Mouse (Mus musculus) frontal cortex, adult 2 months (tissue): ENCODE data around the gene Gm5141. TPM values are rescaled to one million over a fixed set of nuclear protein-coding genes. Genes with fewer than 3 reads are reported as not detected.
A peak's percentile ranks its signal among the peaks of the same experiment; 100 is the strongest.
"Not testable (repeated sequence)": the region's sequence is repeated elsewhere in the genome, so short reads cannot be mapped to it uniquely, and the experiment has no call there.

ENCODE experiments used
- DNase-seq, 2 experiments: peaks; one replicate each; pipeline ENCODE4 v3.0.0; 2022; ENCODE audit warnings: low spot score in 1 of 2; ENCODE audit errors: extremely low spot score in 1 of 2
- polyA plus RNA-seq: library from polyadenylated mRNA; depleted of rRNA; stranded (reverse); fragments of >200 nt; gene quantifications from 2 replicates; pipeline ENCODE4 v1.2.3, GENCODE M21; 2012; rRNA removed

Gm5141 gene
- polyA plus RNA-seq, result 2.7 and 3.0 TPM in 2 replicates

- peak; percentile 32 to 67 for DNase-seq
Measured at GRCm38 (mm10) chr13:62785199-62786134, at the start of gene Gm5141. Gene Gm5141 (minus strand): TSS chr13:62785808.

GRCm38 (mm10) chr13:62833341-62833740 is 47.7 kb upstream of the Gm5141 start:
- no peak for DNase-seq

- no peak for DNase-seq
Measured at GRCm38 (mm10) chr13:62832239-62832638, 46.6 kb upstream of the Gm5141 start.

- DNase-seq, result not testable (repeated sequence)
Measured at GRCm38 (mm10) chr13:62815705-62816104, 30.1 kb upstream of the Gm5141 start.

- DNase-seq, result no peak
Measured at GRCm38 (mm10) chr13:62812713-62813112, 27.1 kb upstream of the Gm5141 start.

DNA sequence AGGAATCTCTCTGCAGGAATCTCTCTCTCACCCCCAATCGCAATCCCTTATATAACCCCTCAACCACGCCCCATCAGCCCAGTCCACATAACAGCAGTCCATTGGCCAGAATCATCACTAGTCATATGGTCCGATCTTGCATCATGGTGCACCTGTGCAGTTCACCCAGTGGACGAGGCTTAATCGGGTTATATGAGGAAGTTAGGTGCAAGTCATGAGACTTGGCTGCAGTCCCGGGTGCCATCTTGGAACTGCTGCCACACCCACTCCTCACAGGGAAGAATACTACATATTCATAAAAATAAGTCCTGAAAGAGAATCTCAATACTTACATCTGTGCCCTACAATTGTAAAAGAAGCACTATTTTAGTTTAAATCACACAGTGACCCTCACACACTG is 22.4 kb upstream of the Gm5141 start:
- DNase-seq, result not testable (repeated sequence)

DNA sequence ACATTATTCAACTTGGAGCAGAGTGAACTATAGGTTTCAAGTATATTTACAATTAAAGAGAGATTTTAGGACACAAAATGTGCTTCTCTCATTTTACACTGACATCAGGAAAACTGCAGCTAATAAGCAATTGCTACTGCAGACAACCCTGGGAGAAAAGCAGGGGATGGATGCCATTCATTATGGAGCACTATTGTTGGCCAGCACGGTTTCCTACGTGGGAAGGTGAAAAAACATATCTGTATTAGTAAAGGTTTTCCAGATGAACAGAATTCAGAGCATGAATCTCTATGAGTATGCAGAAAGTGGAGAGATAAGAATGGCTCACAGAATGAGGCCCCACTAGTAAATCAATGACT is 506 bp upstream of the Gm5141 start:
- not testable (repeated sequence) for DNase-seq

GRCm38 (mm10) chr13:62763806-62764205 is 21.8 kb downstream of the Gm5141 start:
- DNase-seq, result peak in 1 of 2 experiments; percentile 79

GRCm38 (mm10) chr13:62760432-62761415 is 24.9 kb downstream of the Gm5141 start, which contains the start of gene Platr25:
Gene Platr25 (minus strand): TSS chr13:62760709.
- DNase-seq, result peak; percentile 20 to 62

DNA sequence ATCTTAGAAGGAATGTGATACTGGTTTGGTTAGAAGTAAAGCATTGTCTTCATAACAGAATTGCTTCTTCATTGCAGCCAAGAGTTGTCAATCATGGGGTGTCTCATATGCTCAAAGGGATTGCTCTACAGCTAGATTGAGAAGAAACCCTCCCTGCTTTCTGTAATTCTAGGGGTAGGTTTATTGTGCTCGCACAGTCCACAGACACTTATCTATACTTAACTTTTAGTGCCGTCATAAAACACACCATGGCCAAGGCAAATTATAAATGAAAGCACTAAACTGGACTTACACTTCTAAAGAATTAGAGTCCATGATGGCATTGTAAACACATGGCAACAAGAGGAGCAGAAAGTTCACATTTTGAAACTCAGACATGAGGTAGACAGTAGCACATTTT is 52.3 kb downstream of the Gm5141 start:
- no peak for DNase-seq

Other genes starting within 250 kb of the Gm5141 start
- not detected in 2 replicates for gene Zfp935, start 227.3 kb downstream of the Gm5141 start, polyA plus RNA-seq
- 7.1 and 7.6 TPM in 2 replicates for gene Zfp934, start 214.6 kb downstream of the Gm5141 start, polyA plus RNA-seq
- gene 6720489N17Rik, start 161.6 kb downstream of the Gm5141 start, polyA plus RNA-seq, result 3.2 and 3.7 TPM in 2 replicates
- gene Platr25, start 25.1 kb downstream of the Gm5141 start, polyA plus RNA-seq, result 8.7 and 9.5 TPM in 2 replicates
- gene Fbp2, start 72.6 kb upstream of the Gm5141 start, polyA plus RNA-seq, result 0.06 and 0.12 TPM in 2 replicates
- gene Fbp1, start 102.5 kb upstream of the Gm5141 start, polyA plus RNA-seq, result 0.19 and 0.22 TPM in 2 replicates
- gene 2010111I01Rik, start 179.1 kb upstream of the Gm5141 start, polyA plus RNA-seq, result 92.7 and 95.5 TPM in 2 replicates